Mouse (Mus musculus) midbrain, postnatal 0 days (tissue): ENCODE results near the gene Phykpl. TPM values are rescaled to one million over a fixed set of nuclear protein-coding genes. Genes with fewer than 3 reads are reported as not detected.

Source experiments
- ATAC-seq: fragments of 200-750 bp; cut with Nextera tagmentation; 2 replicates; pipeline ENCODE4 v1.8.0; 2017; ENCODE audit warnings: moderate number of reproducible peaks, mild to moderate bottlenecking, moderate TSS enrichment, moderate library complexity; ENCODE audit not compliant: low FRiP score
- DNase-seq: peaks from one replicate; pipeline ENCODE4 v3.0.0-alpha.2; 2015; ENCODE audit warnings: low spot score
- H3K27ac ChIP-seq: fragments of 300-500 bp; sonication (generic); 2 replicates; pipeline ENCODE4 v1.5.1; 2014; ENCODE audit warnings: low read depth, mild to moderate bottlenecking, low read length, mixed read lengths
- H3K27me3 ChIP-seq: fragments of 300-500 bp; sonication (generic); 2 replicates; pipeline ENCODE4 v1.6.1; 2014; ENCODE audit warnings: low read length, control low read depth, mixed read lengths; ENCODE audit not compliant: insufficient read depth
- H3K36me3 ChIP-seq: fragments of 300-500 bp; sonication (generic); 2 replicates; pipeline ENCODE4 v1.6.1; 2014; ENCODE audit warnings: low read length, control low read depth, mixed read lengths; ENCODE audit not compliant: insufficient read depth
- H3K4me1 ChIP-seq: fragments of 300-500 bp; sonication (generic); 2 replicates; pipeline ENCODE4 v1.6.1; 2014; ENCODE audit warnings: mild to moderate bottlenecking, control low read depth, antibody characterized with exemption, low read length, mixed read lengths; ENCODE audit not compliant: insufficient read depth
- H3K4me2 ChIP-seq: fragments of 300-500 bp; sonication (generic); 2 replicates; pipeline ENCODE4 v1.6.1; 2014; ENCODE audit warnings: low read depth, mild to moderate bottlenecking, low read length, mixed read lengths; ENCODE audit not compliant: poor library complexity, severe bottlenecking
- H3K4me3 ChIP-seq: fragments of 300-500 bp; sonication (generic); 2 replicates; pipeline ENCODE4 v1.5.1; 2014; ENCODE audit warnings: low read depth, mild to moderate bottlenecking, low read length, moderate library complexity
- H3K9ac ChIP-seq: fragments of 300-500 bp; sonication (generic); replicated peaks from 2 replicates; pipeline ENCODE4 v1.6.1; 2014; ENCODE audit warnings: mild to moderate bottlenecking, low read length, moderate library complexity, mixed read lengths; ENCODE audit not compliant: poor library complexity, severe bottlenecking
- H3K9me3 ChIP-seq: fragments of 300-500 bp; sonication (generic); 2 replicates; pipeline ENCODE4 v1.6.1; 2016; ENCODE audit warnings: low read length, control low read depth
- CTCF ChIP-seq: IDR thresholded peaks from 2 replicates; pipeline ENCODE4 v1.5.1; 2016; ENCODE audit warnings: antibody characterized with exemption, mild to moderate bottlenecking
- WGBS: fragments of 180-500 bp; shearing (Covaris S2); extraction: QIAGEN DNeasy Blood & Tissue Kit; methylation state at CpG from one replicate; pipeline ENCODE4 v1.1.7; 2014; 5-methylcytosine and 5-hydroxymethylcytosine counted together
- polyA plus RNA-seq: library from polyadenylated mRNA; unstranded; fragments of >200 nt; fragmentation: Nextera tagmentation; extraction: Ambion mirVana; gene quantifications from 2 replicates; pipeline ENCODE4 v1.2.1, GENCODE M21; 2015
- total RNA-seq: library from RNA; depleted of rRNA; stranded (reverse); fragments of >200 nt; gene quantifications from 2 replicates; pipeline ENCODE4 v1.2.3, GENCODE M21; 2014

Gene Phykpl
- total and polyA plus RNA-seq, 2 experiments from 2014 or later = 6.6 to 6.9 TPM

- TF ChIP-seq CTCF = no peak
- no peaks in the 10 kb centered on the region for H3K4me1 ChIP-seq
- ATAC-seq (no peak), DNase-seq (no peak)
- H3K27me3 ChIP-seq = no peaks in the 10 kb centered on the region
- H3K9me3 ChIP-seq = no peaks in the 10 kb centered on the region
- 24% methylated on average over 7 of the region's 7 CpGs for WGBS
- no peak overlapping the region for H3K27ac ChIP-seq
- no peak overlapping the region for H3K4me2 ChIP-seq
- H3K4me3 ChIP-seq = no peak overlapping the region
- no peak overlapping the region for H3K9ac ChIP-seq
- H3K36me3 ChIP-seq = no peaks in the 10 kb centered on the region
These were observed 41.0 kb upstream of the Phykpl start for GRCm38 (mm10) chr11:51543487-51544050.

GRCm38 (mm10) chr11:51544413-51544812 lies 40.1 kb upstream of the Phykpl start:
- Histone ChIP-seq H3K4me2 (no peak overlapping the region), H3K36me3 (no peaks in the 10 kb centered on the region), H3K9ac (no peak overlapping the region), H3K4me3 (no peak overlapping the region), H3K27me3 (no peaks in the 10 kb centered on the region), H3K4me1 (no peaks in the 10 kb centered on the region), H3K27ac (no peak overlapping the region), H3K9me3 (no peaks in the 10 kb centered on the region)
- no peak for DNase-seq
- 56% methylated on average over 2 of the region's 2 CpGs for WGBS
- ATAC-seq = no peak
- TF ChIP-seq CTCF = no peak

DNA sequence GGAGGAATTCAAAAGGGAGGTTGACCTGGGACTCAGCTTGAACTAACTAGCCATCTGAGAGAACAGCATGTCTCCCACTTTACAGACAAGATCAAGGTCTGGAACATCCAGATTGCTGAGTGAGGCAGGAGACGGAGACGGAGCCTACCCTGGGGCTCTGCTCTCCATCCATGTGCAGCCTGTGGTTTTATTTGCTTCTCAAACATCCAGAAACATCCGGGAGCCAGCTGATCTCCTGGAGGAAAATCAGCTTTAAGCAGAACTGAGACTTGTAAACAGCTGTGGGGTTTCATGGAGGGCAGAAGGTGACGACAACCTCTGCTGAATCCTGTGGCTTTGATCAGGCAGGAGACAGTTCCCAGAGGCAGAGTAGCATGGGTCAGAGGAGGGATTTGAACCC lies 38.7 kb upstream of the Phykpl start:
- Histone ChIP-seq H3K27ac (no peak overlapping the region), H3K4me3 (no peak overlapping the region), H3K9me3 (no peaks in the 10 kb centered on the region), H3K27me3 (no peaks in the 10 kb centered on the region), H3K9ac (no peak overlapping the region), H3K4me1 (no peaks in the 10 kb centered on the region), H3K36me3 (no peaks in the 10 kb centered on the region), H3K4me2 (no peak overlapping the region)
- ATAC-seq (no peak), DNase-seq (no peak)
- WGBS = 54% methylated on average over 4 of the region's 4 CpGs
- no peak for TF ChIP-seq CTCF

DNA sequence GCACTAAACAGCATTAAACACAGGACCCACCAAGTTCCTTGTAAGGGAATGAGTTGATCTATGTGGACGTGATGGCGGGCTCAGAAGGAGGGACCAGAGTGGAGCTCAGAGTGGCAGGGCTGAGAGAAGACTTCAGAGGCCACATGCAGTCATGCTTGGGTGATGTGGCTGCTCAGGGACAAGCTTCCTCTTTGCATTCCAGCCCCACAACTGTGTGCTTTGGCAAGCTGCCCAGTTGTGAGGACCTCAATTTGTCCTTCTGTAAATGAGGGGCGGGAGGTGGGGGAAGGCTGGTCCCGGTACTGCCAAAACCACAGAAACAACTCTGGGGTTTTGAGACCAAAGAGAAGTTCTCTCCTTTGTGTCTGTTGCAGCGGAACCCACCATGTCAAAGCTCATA lies 33.3 kb upstream of the Phykpl start:
- no peaks in the 10 kb centered on the region for H3K27me3 ChIP-seq
- TF ChIP-seq CTCF = no peak
- H3K9me3 ChIP-seq = no peaks in the 10 kb centered on the region
- no peaks in the 10 kb centered on the region for H3K4me1 ChIP-seq
- DNase-seq = no peak
- H3K9ac ChIP-seq = no peak overlapping the region
- WGBS = 66% methylated on average over 5 of the region's 5 CpGs
- H3K4me3 ChIP-seq = no peak overlapping the region
- H3K36me3 ChIP-seq = no peaks in the 10 kb centered on the region
- ATAC-seq = no peak
- no peak overlapping the region for H3K4me2 ChIP-seq
- H3K27ac ChIP-seq = no peak overlapping the region

GRCm38 (mm10) chr11:51552091-51552490 lies 32.5 kb upstream of the Phykpl start:
- no peak overlapping the region for H3K9ac ChIP-seq
- no peaks in the 10 kb centered on the region for H3K27me3 ChIP-seq
- H3K27ac ChIP-seq = no peak overlapping the region
- H3K36me3 ChIP-seq = no peaks in the 10 kb centered on the region
- H3K4me3 ChIP-seq = no peak overlapping the region
- WGBS = 34% methylated on average over 3 of the region's 3 CpGs
- H3K4me2 ChIP-seq = no peak overlapping the region
- DNase-seq = no peak
- no peak for ATAC-seq
- no peak for TF ChIP-seq CTCF
- no peaks in the 10 kb centered on the region for H3K4me1 ChIP-seq
- H3K9me3 ChIP-seq = no peaks in the 10 kb centered on the region

DNA sequence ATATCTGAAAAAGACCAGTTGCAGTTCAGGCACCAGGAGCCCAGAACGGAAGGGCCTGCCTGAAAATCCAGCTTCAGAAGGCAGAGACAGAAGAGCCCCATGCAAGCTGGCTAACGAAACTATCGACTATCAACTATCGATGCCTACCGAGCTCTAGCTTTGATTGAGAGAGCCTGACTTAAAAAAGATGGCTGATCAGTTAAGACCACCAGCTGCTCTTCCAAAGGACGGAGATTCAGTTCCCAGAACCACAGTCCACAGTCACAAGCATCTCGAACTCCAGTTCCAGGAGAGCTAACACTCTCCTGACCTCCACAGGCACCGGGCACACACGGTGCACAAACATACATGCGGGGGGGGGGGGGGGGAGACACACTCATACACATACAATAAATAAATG lies 30.0 kb upstream of the Phykpl start:
- ATAC-seq (no peak), DNase-seq (peak; percentile 33)
- Histone ChIP-seq H3K4me3 (no peak overlapping the region), H3K36me3 (no peaks in the 10 kb centered on the region), H3K27ac (no peak overlapping the region), H3K9me3 (no peaks in the 10 kb centered on the region), H3K4me2 (no peak overlapping the region; the same call in 1 of the 2 replicates), H3K4me1 (no peaks in the 10 kb centered on the region), H3K27me3 (no peaks in the 10 kb centered on the region), H3K9ac (no peak overlapping the region)
- WGBS = 68% methylated on average over 9 of the region's 10 CpGs
- no peak for TF ChIP-seq CTCF
